Mouse (Mus musculus): ENCODE measurements at regions not wholly inside any gene's neighbourhood (a gene's known extent, or its start where the extent isn't known, plus 50 kb on each side); places are given as distances from the start of the nearest gene placed in this dataset.

GRCm38 (mm10) chr8:126742081-126742480, 148.3 kb upstream of the Irf2bp2 start:
- no peak for DNase-seq (ENCODE audit: low spot score)

GRCm38 (mm10) chr8:126741031-126741430, 147.2 kb upstream of the Irf2bp2 start:
- no peak for DNase-seq (ENCODE audit: low spot score)

- DNase-seq (ENCODE audit: low spot score) = no peak
Observed at GRCm38 (mm10) chr8:126739768-126740167, 146.0 kb upstream of the Irf2bp2 start.

- DNase-seq (ENCODE audit: low spot score) = no peak
Observed at GRCm38 (mm10) chr8:126737032-126737431, 143.2 kb upstream of the Irf2bp2 start.

- DNase-seq (ENCODE audit: low spot score) = peak; percentile 70
Observed at GRCm38 (mm10) chr8:126736441-126736962, 142.7 kb upstream of the Irf2bp2 start.

- peak; percentile 82 for DNase-seq (ENCODE audit: low spot score)
Observed at GRCm38 (mm10) chr8:126735488-126736440, 142.0 kb upstream of the Irf2bp2 start.

GRCm38 (mm10) chr8:126734743-126735487, 141.1 kb upstream of the Irf2bp2 start:
- DNase-seq (ENCODE audit: low spot score) = no peak

- no peak for DNase-seq (ENCODE audit: low spot score)
Observed at GRCm38 (mm10) chr8:126733779-126734178, 140.0 kb upstream of the Irf2bp2 start.

GRCm38 (mm10) chr8:126733307-126733706, 139.5 kb upstream of the Irf2bp2 start:
- no peak for DNase-seq (ENCODE audit: low spot score)

GRCm38 (mm10) chr8:126730017-126730631, 136.3 kb upstream of the Irf2bp2 start:
- no peak for DNase-seq (ENCODE audit: low spot score)

- no peak for DNase-seq (ENCODE audit: low spot score)
Observed at GRCm38 (mm10) chr8:126728987-126729632, 135.3 kb upstream of the Irf2bp2 start.

GRCm38 (mm10) chr8:126728135-126728534, 134.3 kb upstream of the Irf2bp2 start:
- no peak for DNase-seq (ENCODE audit: low spot score)

- DNase-seq (ENCODE audit: low spot score) = no peak
Observed at GRCm38 (mm10) chr8:126727068-126727467, 133.3 kb upstream of the Irf2bp2 start.

- DNase-seq (ENCODE audit: low spot score) = no peak
Observed at GRCm38 (mm10) chr8:126723259-126724122, 129.7 kb upstream of the Irf2bp2 start.

GRCm38 (mm10) chr8:126721621-126722020, 127.8 kb upstream of the Irf2bp2 start:
- no peak for DNase-seq (ENCODE audit: low spot score)

- DNase-seq (ENCODE audit: low spot score) = no peak
Observed at GRCm38 (mm10) chr8:126720473-126721145, 126.8 kb upstream of the Irf2bp2 start.

GRCm38 (mm10) chr8:126719748-126720147, 126.0 kb upstream of the Irf2bp2 start:
- no peak for DNase-seq (ENCODE audit: low spot score)

- DNase-seq (ENCODE audit: low spot score) = no peak
Observed at GRCm38 (mm10) chr8:126717652-126718155, 123.9 kb upstream of the Irf2bp2 start.

GRCm38 (mm10) chr8:126715666-126716065, 121.9 kb upstream of the Irf2bp2 start:
- DNase-seq (ENCODE audit: low spot score) = no peak

GRCm38 (mm10) chr8:126713602-126714145, 119.9 kb upstream of the Irf2bp2 start:
- no peak for DNase-seq (ENCODE audit: low spot score)
